Mouse (Mus musculus): ENCODE results near the gene Tspan15. TPM values are rescaled to one million over a fixed set of nuclear protein-coding genes. Genes with fewer than 3 reads are reported as not detected.

The Tspan15 gene
- polyA plus RNA-seq, 1 experiment from 2014 or later, result 17.0 TPM

- H3K4me1 ChIP-seq, result no peaks in the 10 kb centered on the region
- H3K4me3 ChIP-seq, result no peak overlapping the region
- no peak overlapping the region for H3K9ac ChIP-seq (replicated peaks)
- no peak overlapping the region for H3K27ac ChIP-seq (replicated peaks)
- H3K9me3 ChIP-seq, result no peaks in the 10 kb centered on the region
- H3K36me3 ChIP-seq, result no peaks in the 10 kb centered on the region
- H3K4me2 ChIP-seq (replicated peaks), result no peak overlapping the region
- ATAC-seq (replicated peaks), result peak; percentile 27; the same call in 1 of the 2 replicates
- 0 out of 2 replicates have a peak, but pooled peaks cover 8% of the 10 kb centered on the region for H3K27me3 ChIP-seq
- WGBS, result 72% methylated on average over 6 of the region's 6 CpGs
These were observed 48.5 kb downstream of the Tspan15 start for GRCm38 (mm10) chr10:62182471-62183014.

DNA sequence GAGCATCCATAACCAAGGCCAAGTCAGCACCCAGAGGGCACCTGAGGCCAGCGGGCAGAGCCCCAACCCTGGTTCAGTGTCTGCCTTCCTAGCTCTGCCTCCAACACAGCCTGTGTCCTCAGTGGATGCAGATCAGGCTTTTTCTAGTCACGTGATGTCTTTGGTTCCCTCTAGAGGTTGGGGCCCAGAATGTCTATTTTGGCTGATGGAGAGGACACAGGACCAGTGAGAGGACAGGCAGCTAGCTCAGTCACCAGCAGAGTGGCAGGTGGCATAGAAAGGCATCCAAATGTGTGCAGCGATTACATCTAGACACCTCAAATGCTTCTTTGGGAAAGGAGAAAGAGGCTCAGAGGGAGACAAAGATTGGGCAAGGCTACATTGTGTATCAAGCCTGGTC lies 49.4 kb downstream of the Tspan15 start:
- H3K36me3 ChIP-seq, result no peaks in the 10 kb centered on the region
- H3K4me1 ChIP-seq, result no peaks in the 10 kb centered on the region
- ATAC-seq (replicated peaks), result no peak
- no peak overlapping the region for H3K4me2 ChIP-seq (replicated peaks)
- WGBS, result 43% methylated on average over 3 of the region's 3 CpGs
- no peak overlapping the region for H3K9ac ChIP-seq (replicated peaks)
- H3K4me3 ChIP-seq, result no peak overlapping the region
- H3K27me3 ChIP-seq, result 0 out of 2 replicates have a peak, but pooled peaks cover 8% of the 10 kb centered on the region
- H3K27ac ChIP-seq (replicated peaks), result no peak overlapping the region
- no peaks in the 10 kb centered on the region for H3K9me3 ChIP-seq

DNA sequence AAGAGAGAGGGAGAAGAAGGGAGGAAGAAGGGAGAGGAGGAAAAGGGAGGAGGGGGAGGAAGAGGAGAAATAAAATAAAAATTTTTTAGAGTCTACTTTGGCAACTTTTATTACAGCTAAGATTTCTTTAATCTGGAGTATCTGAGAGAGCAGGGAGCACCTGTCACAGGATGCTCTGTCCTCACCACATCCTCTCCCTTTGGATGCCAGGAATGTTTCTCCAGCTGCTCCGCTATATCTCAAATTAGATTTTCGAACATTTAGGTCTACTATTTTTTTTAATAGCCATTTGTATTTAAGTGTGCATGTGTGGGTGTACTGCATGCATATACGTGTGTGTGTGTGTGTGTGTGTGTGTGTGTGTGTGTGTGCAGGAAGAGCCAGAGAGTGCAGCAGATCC lies 51.1 kb downstream of the Tspan15 start:
- Histone ChIP-seq H3K4me1 (no peaks in the 10 kb centered on the region; the same call in 1 of the 2 replicates), H3K4me3 (no peak overlapping the region), H3K4me2 (replicated peaks) (no peak overlapping the region), H3K27ac (replicated peaks) (no peak overlapping the region), H3K27me3 (0 out of 2 replicates have a peak, but pooled peaks cover 5% of the 10 kb centered on the region), H3K9ac (replicated peaks) (no peak overlapping the region), H3K9me3 (no peaks in the 10 kb centered on the region), H3K36me3 (no peaks in the 10 kb centered on the region)
- WGBS, result 96% methylated on average over 3 of the region's 3 CpGs
- ATAC-seq (replicated peaks), result no peak

GRCm38 (mm10) chr10:62174533-62175313 lies 56.3 kb downstream of the Tspan15 start:
- 24% methylated on average over 15 of the region's 15 CpGs for WGBS
- Histone ChIP-seq H3K4me1 (no peaks in the 10 kb centered on the region; the same call in 1 of the 2 replicates), H3K9ac (replicated peaks) (no peak overlapping the region), H3K27me3 (no peaks in the 10 kb centered on the region), H3K4me3 (no peak overlapping the region), H3K36me3 (no peaks in the 10 kb centered on the region), H3K27ac (replicated peaks) (no peak overlapping the region), H3K4me2 (replicated peaks) (no peak overlapping the region), H3K9me3 (no peaks in the 10 kb centered on the region)
- no peak for ATAC-seq (replicated peaks)

DNA sequence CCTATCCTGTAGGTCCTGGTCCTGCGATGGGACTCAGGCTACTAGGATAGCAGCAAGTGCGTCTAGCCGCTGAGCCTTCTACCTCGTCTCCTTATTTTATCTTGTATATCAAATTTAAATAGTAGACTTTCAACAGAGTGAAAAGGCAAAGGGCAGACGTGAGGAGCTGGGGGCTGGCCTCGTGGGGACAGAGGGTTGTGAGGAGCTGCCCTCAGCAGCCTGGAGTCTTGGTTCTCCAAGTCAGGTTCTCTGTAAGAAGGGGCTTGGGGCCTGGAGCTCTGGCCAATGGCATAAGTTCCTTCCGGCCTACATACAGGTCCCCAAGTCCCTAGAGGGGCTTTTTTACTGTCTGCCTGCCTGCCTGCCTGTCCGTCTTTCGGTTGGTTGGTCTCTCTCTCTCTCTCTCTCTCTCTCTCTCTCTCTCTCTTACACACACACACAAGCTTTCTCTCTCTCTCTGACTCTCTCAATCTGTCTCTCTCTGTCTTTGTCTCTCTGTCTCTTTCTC lies 57.1 kb downstream of the Tspan15 start:
- Histone ChIP-seq H3K9me3 (no peaks in the 10 kb centered on the region), H3K4me3 (no peak overlapping the region), H3K27me3 (no peaks in the 10 kb centered on the region), H3K9ac (replicated peaks) (no peak overlapping the region), H3K4me2 (replicated peaks) (no peak overlapping the region), H3K36me3 (no peaks in the 10 kb centered on the region), H3K4me1 (no peaks in the 10 kb centered on the region; the same call in 1 of the 2 replicates), H3K27ac (replicated peaks) (no peak overlapping the region)
- ATAC-seq (replicated peaks), result no peak
- 11% methylated on average over 9 of the region's 9 CpGs for WGBS

- no peak for ATAC-seq (replicated peaks)
- no peak overlapping the region for H3K27ac ChIP-seq (replicated peaks)
- H3K4me2 ChIP-seq (replicated peaks), result no peak overlapping the region
- no peak overlapping the region for H3K9ac ChIP-seq (replicated peaks)
- H3K9me3 ChIP-seq, result no peaks in the 10 kb centered on the region
- H3K27me3 ChIP-seq, result no peaks in the 10 kb centered on the region
- H3K36me3 ChIP-seq, result no peaks in the 10 kb centered on the region
- H3K4me1 ChIP-seq, result no peaks in the 10 kb centered on the region; the same call in 1 of the 2 replicates
- WGBS, result 7% methylated on average over 9 of the region's 9 CpGs
- H3K4me3 ChIP-seq, result no peak overlapping the region
These were observed 58.1 kb downstream of the Tspan15 start for GRCm38 (mm10) chr10:62172841-62173553.

- WGBS, result 60% methylated on average over 10 of the region's 10 CpGs
- no peaks in the 10 kb centered on the region for H3K4me1 ChIP-seq
- no peak overlapping the region for H3K4me2 ChIP-seq (replicated peaks)
- ATAC-seq (replicated peaks), result no peak
- H3K36me3 ChIP-seq, result no peaks in the 10 kb centered on the region
- no peak overlapping the region for H3K4me3 ChIP-seq
- H3K27me3 ChIP-seq, result no peaks in the 10 kb centered on the region
- no peak overlapping the region for H3K27ac ChIP-seq (replicated peaks)
- no peaks in the 10 kb centered on the region for H3K9me3 ChIP-seq
- H3K9ac ChIP-seq (replicated peaks), result no peak overlapping the region
These were observed 68.6 kb downstream of the Tspan15 start for GRCm38 (mm10) chr10:62162410-62162809.

- Histone ChIP-seq H3K4me2 (replicated peaks) (no peak overlapping the region), H3K9me3 (no peaks in the 10 kb centered on the region), H3K27ac (replicated peaks) (no peak overlapping the region), H3K4me1 (no peaks in the 10 kb centered on the region), H3K27me3 (no peaks in the 10 kb centered on the region), H3K4me3 (no peak overlapping the region), H3K9ac (replicated peaks) (no peak overlapping the region), H3K36me3 (no peaks in the 10 kb centered on the region)
- 15% methylated on average over 7 of the region's 7 CpGs for WGBS
- no peak for ATAC-seq (replicated peaks)
These were observed 81.1 kb downstream of the Tspan15 start for GRCm38 (mm10) chr10:62149929-62150328.

GRCm38 (mm10) chr10:62147466-62148248 lies 83.4 kb downstream of the Tspan15 start:
- H3K27ac ChIP-seq (replicated peaks), result no peak overlapping the region
- WGBS, result 48% methylated on average over 12 of the region's 12 CpGs
- H3K9ac ChIP-seq (replicated peaks), result no peak overlapping the region
- H3K4me3 ChIP-seq, result no peak overlapping the region
- no peaks in the 10 kb centered on the region for H3K9me3 ChIP-seq
- no peak overlapping the region for H3K4me2 ChIP-seq (replicated peaks)
- no peaks in the 10 kb centered on the region for H3K27me3 ChIP-seq
- no peak for ATAC-seq (replicated peaks)
- no peaks in the 10 kb centered on the region for H3K4me1 ChIP-seq
- no peaks in the 10 kb centered on the region for H3K36me3 ChIP-seq

- H3K36me3 ChIP-seq, result no peaks in the 10 kb centered on the region
- no peaks in the 10 kb centered on the region for H3K4me1 ChIP-seq
- H3K4me3 ChIP-seq, result no peak overlapping the region
- H3K27me3 ChIP-seq, result no peaks in the 10 kb centered on the region
- H3K9ac ChIP-seq (replicated peaks), result no peak overlapping the region
- WGBS, result 61% methylated on average over 5 of the region's 5 CpGs
- no peak for ATAC-seq (replicated peaks)
- no peak overlapping the region for H3K4me2 ChIP-seq (replicated peaks)
- H3K27ac ChIP-seq (replicated peaks), result no peak overlapping the region
- H3K9me3 ChIP-seq, result no peaks in the 10 kb centered on the region
These were observed 85.1 kb downstream of the Tspan15 start for GRCm38 (mm10) chr10:62145957-62146356.

GRCm38 (mm10) chr10:62143820-62144219 lies 87.2 kb downstream of the Tspan15 start, which contains the start of gene Fam241b:
Fam241b (minus strand) TSS chr10:62143920.
- Histone ChIP-seq H3K9me3 (no peaks in the 10 kb centered on the region), H3K4me3 (no peak within 1 kb of the TSS), H3K4me1 (no peaks in the 10 kb centered on the region), H3K36me3 (no peaks in the 10 kb centered on the region), H3K4me2 (replicated peaks) (no peak within 1 kb of the TSS), H3K9ac (replicated peaks) (no peak within 1 kb of the TSS), H3K27ac (replicated peaks) (no peak within 1 kb of the TSS), H3K27me3 (no peaks in the 10 kb centered on the region)
- ATAC-seq (replicated peaks), result no peak
- WGBS, result 66% methylated on average over 8 of the region's 8 CpGs

All from forebrain, embryonic 15.5 days (tissue).